Mouse (Mus musculus): ENCODE results near the gene Kif19a. TPM values are rescaled to one million over a fixed set of nuclear protein-coding genes. Genes with fewer than 3 reads are reported as not detected.

Gene Kif19a
- polyA plus RNA-seq, 1 experiment from 2014 or later: 0.46 TPM

GRCm38 (mm10) chr11:114829499-114830432, 64.6 kb downstream of the Kif19a start:
- ATAC-seq (ENCODE audit: low FRiP score, low TSS enrichment): peak; percentile 92
- no peaks in the 10 kb centered on the region for H3K9me3 ChIP-seq (ENCODE audit: low read length)
- peak overlapping the region; percentile 94 for H3K27ac ChIP-seq (ENCODE audit: low read length)
- WGBS: 5% methylated on average over 24 of the region's 24 CpGs
- peak overlapping the region; percentile 32 for H3K4me3 ChIP-seq (ENCODE audit: low read length)
- no peaks in the 10 kb centered on the region for H3K36me3 ChIP-seq (ENCODE audit: insufficient read depth, low read length)
- H3K4me2 ChIP-seq (replicated peaks; ENCODE audit: low read depth, low read length): peak overlapping the region; percentile 48
- H3K4me1 ChIP-seq (ENCODE audit: insufficient read depth, low read length): peaks cover 38% of the 10 kb centered on the region
- no peaks in the 10 kb centered on the region for H3K27me3 ChIP-seq (ENCODE audit: insufficient read depth, low read length)
- H3K9ac ChIP-seq (replicated peaks; ENCODE audit: low read length): peak overlapping the region; percentile 56

- H3K4me1 ChIP-seq (ENCODE audit: insufficient read depth, low read length): peaks cover 38% of the 10 kb centered on the region
- H3K36me3 ChIP-seq (ENCODE audit: insufficient read depth, low read length): no peaks in the 10 kb centered on the region
- H3K27me3 ChIP-seq (ENCODE audit: insufficient read depth, low read length): no peaks in the 10 kb centered on the region
- H3K9ac ChIP-seq (replicated peaks; ENCODE audit: low read length): peak overlapping the region; percentile 56
- H3K4me3 ChIP-seq (ENCODE audit: low read length): peak overlapping the region; percentile 32
- peak overlapping the region; percentile 48 for H3K4me2 ChIP-seq (replicated peaks; ENCODE audit: low read depth, low read length)
- peak; percentile 32; the same call in 1 of the 2 replicates for ATAC-seq (ENCODE audit: low FRiP score, low TSS enrichment)
- peak overlapping the region; percentile 94 for H3K27ac ChIP-seq (ENCODE audit: low read length)
- WGBS: 11% methylated on average over 8 of the region's 8 CpGs
- H3K9me3 ChIP-seq (ENCODE audit: low read length): no peaks in the 10 kb centered on the region
These were observed 65.2 kb downstream of the Kif19a start for GRCm38 (mm10) chr11:114830433-114830773.

DNA sequence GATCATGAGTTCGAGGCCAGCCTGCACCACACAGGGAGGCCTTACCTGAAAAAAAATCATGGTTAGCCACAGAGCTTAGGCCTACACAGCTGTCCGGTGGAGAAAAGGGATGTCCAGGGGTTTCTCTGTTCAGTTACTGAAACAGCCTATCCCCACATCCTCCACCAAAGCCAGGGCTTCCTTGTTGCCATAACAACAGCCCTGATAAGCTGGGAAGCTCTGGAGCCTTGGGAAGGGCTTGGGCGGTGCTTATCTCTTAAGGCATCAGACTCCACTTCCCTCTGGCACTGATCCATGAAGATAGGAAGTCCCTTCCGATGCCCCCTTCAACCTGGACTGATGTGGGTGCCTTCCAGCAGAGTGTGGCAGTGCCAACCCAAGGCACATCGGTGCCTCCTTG, 68.0 kb downstream of the Kif19a start:
- WGBS: 60% methylated on average over 5 of the region's 5 CpGs
- H3K9me3 ChIP-seq (ENCODE audit: low read length): no peaks in the 10 kb centered on the region

More for the DNA sequence above, 68.0 kb downstream of the Kif19a start:
- Histone ChIP-seq H3K4me1 (ENCODE audit: insufficient read depth, low read length) (peaks cover 40% of the 10 kb centered on the region), H3K4me2 (replicated peaks; ENCODE audit: low read depth, low read length) (no peak overlapping the region), H3K4me3 (ENCODE audit: low read length) (no peak overlapping the region), H3K27ac (ENCODE audit: low read length) (no peak overlapping the region), H3K9ac (replicated peaks; ENCODE audit: low read length) (no peak overlapping the region), H3K36me3 (ENCODE audit: insufficient read depth, low read length) (no peaks in the 10 kb centered on the region), H3K27me3 (ENCODE audit: insufficient read depth, low read length) (no peaks in the 10 kb centered on the region)
- ATAC-seq (ENCODE audit: low FRiP score, low TSS enrichment): no peak

Other genes starting within 250 kb of the Kif19a start
- 802 and 841 TPM in 2 replicates for gene Rpl38, start 96.9 kb upstream of the Kif19a start, polyA plus RNA-seq (2015; fragmentation: Nextera tagmentation; extraction: Ambion mirVana)
- 20.4 and 21.5 TPM in 2 replicates for gene Ttyh2, start 90.0 kb upstream of the Kif19a start, polyA plus RNA-seq (2015; fragmentation: Nextera tagmentation; extraction: Ambion mirVana)
- gene Dnaic2, start 38.0 kb upstream of the Kif19a start, polyA plus RNA-seq (2015; fragmentation: Nextera tagmentation; extraction: Ambion mirVana): 0.44 and 0.46 TPM in 2 replicates
- gene Btbd17, start 30.6 kb downstream of the Kif19a start, polyA plus RNA-seq (2015; fragmentation: Nextera tagmentation; extraction: Ambion mirVana): 0.47 and 0.54 TPM in 2 replicates
- gene Gpr142, start 33.5 kb downstream of the Kif19a start, polyA plus RNA-seq (2015; fragmentation: Nextera tagmentation; extraction: Ambion mirVana): not detected in 2 replicates
- gene Gprc5c, start 85.8 kb downstream of the Kif19a start, polyA plus RNA-seq (2015; fragmentation: Nextera tagmentation; extraction: Ambion mirVana): 153 and 162 TPM in 2 replicates
- 1.8 and 2.2 TPM in 2 replicates for gene Cd300a, start 124.7 kb downstream of the Kif19a start, polyA plus RNA-seq (2015; fragmentation: Nextera tagmentation; extraction: Ambion mirVana)
- gene Cd300lb, start 169.0 kb downstream of the Kif19a start, polyA plus RNA-seq (2015; fragmentation: Nextera tagmentation; extraction: Ambion mirVana): 0.32 and 0.37 TPM in 2 replicates
- gene Cd300c, start 203.8 kb downstream of the Kif19a start, polyA plus RNA-seq (2015; fragmentation: Nextera tagmentation; extraction: Ambion mirVana): not detected in 2 replicates
- gene Cd300ld, start 224.5 kb downstream of the Kif19a start, polyA plus RNA-seq (2015; fragmentation: Nextera tagmentation; extraction: Ambion mirVana): 0.36 and 0.40 TPM in 2 replicates
- 1.6 and 2.5 TPM in 2 replicates for gene Cd300c2, start 236.5 kb downstream of the Kif19a start, polyA plus RNA-seq (2015; fragmentation: Nextera tagmentation; extraction: Ambion mirVana)

Data from kidney, embryonic 16.5 days (tissue).